Mouse (Mus musculus) midbrain, embryonic 13.5 days (tissue): ENCODE measurements around the gene Pde4a. TPM values are rescaled to one million over a fixed set of nuclear protein-coding genes. Genes with fewer than 3 reads are reported as not detected.
A peak's percentile ranks its signal among the peaks of the same experiment; 100 is the strongest.
"Not testable (repeated sequence)": the region's sequence is repeated elsewhere in the genome, so short reads cannot be mapped to it uniquely, and the experiment has no call there.

Experiments
- ATAC-seq: fragments of 200-750 bp; cut with Nextera tagmentation; 2 replicates; pipeline ENCODE4 v1.8.0; 2017; ENCODE audit warnings: mild to moderate bottlenecking, moderate TSS enrichment, moderate library complexity
- H3K27ac ChIP-seq: fragments of 300-500 bp; sonication (generic); 2 replicates; pipeline ENCODE4 v1.5.1; 2015; ENCODE audit warnings: inconsistent platforms, mild to moderate bottlenecking, moderate library complexity
- H3K27me3 ChIP-seq: fragments of 300-500 bp; sonication (generic); 2 replicates; pipeline ENCODE4 v1.6.1; 2015; ENCODE audit warnings: mild to moderate bottlenecking, inconsistent platforms
- H3K36me3 ChIP-seq: fragments of 300-500 bp; sonication (generic); 2 replicates; pipeline ENCODE4 v1.6.1; 2015; ENCODE audit warnings: mild to moderate bottlenecking, inconsistent platforms
- H3K4me1 ChIP-seq: fragments of 300-500 bp; sonication (generic); replicated peaks from 2 replicates; pipeline ENCODE4 v1.6.1; 2015; ENCODE audit warnings: inconsistent platforms
- H3K4me2 ChIP-seq: fragments of 300-500 bp; sonication (generic); replicated peaks from 2 replicates; pipeline ENCODE4 v1.6.1; 2015; ENCODE audit warnings: moderate library complexity, mild to moderate bottlenecking, inconsistent platforms
- H3K4me3 ChIP-seq: fragments of 300-500 bp; sonication (generic); replicated peaks from 2 replicates; pipeline ENCODE4 v1.5.1; 2015; ENCODE audit warnings: mild to moderate bottlenecking, inconsistent platforms
- H3K9ac ChIP-seq: fragments of 300-500 bp; sonication (generic); replicated peaks from 2 replicates; pipeline ENCODE4 v1.6.1; 2015; ENCODE audit warnings: mild to moderate bottlenecking, inconsistent platforms
- H3K9me3 ChIP-seq: fragments of 300-500 bp; sonication (generic); 2 replicates; pipeline ENCODE4 v1.6.1; 2016; ENCODE audit warnings: mild to moderate bottlenecking, inconsistent platforms
- WGBS: fragments of 180-500 bp; shearing (Covaris S2); methylation state at CpG from one replicate; pipeline ENCODE4 v1.1.7; 2015; 5-methylcytosine and 5-hydroxymethylcytosine counted together
- polyA plus RNA-seq: library from polyadenylated mRNA; unstranded; fragments of >200 nt; fragmentation: Nextera tagmentation; extraction: Ambion mirVana; gene quantifications from 2 replicates; pipeline ENCODE4 v1.2.1, GENCODE M21; 2015

The Pde4a gene
- polyA plus RNA-seq, 1 experiment from 2014 or later: 20.2 TPM

GRCm38 (mm10) chr9:21210821-21211220, 45.3 kb downstream of the Pde4a start:
- Histone ChIP-seq H3K36me3 (peaks cover 36% of the 10 kb centered on the region), H3K4me3 (no peak overlapping the region), H3K27me3 (no peaks in the 10 kb centered on the region), H3K4me1 (no peaks in the 10 kb centered on the region), H3K9me3 (no peaks in the 10 kb centered on the region), H3K4me2 (no peak overlapping the region), H3K27ac (no peak overlapping the region), H3K9ac (no peak overlapping the region)
- no peak for ATAC-seq
- 84% methylated on average over 6 of the region's 6 CpGs for WGBS

- no peak overlapping the region for H3K4me3 ChIP-seq
- no peaks in the 10 kb centered on the region for H3K27me3 ChIP-seq
- 89% methylated on average over 7 of the region's 7 CpGs for WGBS
- H3K4me1 ChIP-seq: peaks cover 5% of the 10 kb centered on the region
- H3K4me2 ChIP-seq: no peak overlapping the region
- peaks cover 30% of the 10 kb centered on the region for H3K36me3 ChIP-seq
- no peak overlapping the region for H3K9ac ChIP-seq
- ATAC-seq: no peak
- H3K9me3 ChIP-seq: no peaks in the 10 kb centered on the region
- no peak overlapping the region for H3K27ac ChIP-seq
Observed at GRCm38 (mm10) chr9:21211624-21212023, 46.1 kb downstream of the Pde4a start.

- no peaks in the 10 kb centered on the region for H3K9me3 ChIP-seq
- H3K4me1 ChIP-seq: peaks cover 8% of the 10 kb centered on the region
- no peak overlapping the region for H3K4me2 ChIP-seq
- peaks cover 21% of the 10 kb centered on the region for H3K36me3 ChIP-seq
- no peak overlapping the region for H3K27ac ChIP-seq
- no peak overlapping the region for H3K9ac ChIP-seq
- no peak for ATAC-seq
- H3K4me3 ChIP-seq: no peak overlapping the region
- no peaks in the 10 kb centered on the region for H3K27me3 ChIP-seq
- 38% methylated on average over 7 of the region's 7 CpGs for WGBS
Observed at GRCm38 (mm10) chr9:21213617-21214190, 48.2 kb downstream of the Pde4a start.

GRCm38 (mm10) chr9:21216050-21216841, 50.7 kb downstream of the Pde4a start:
- H3K4me1 ChIP-seq: peaks cover 14% of the 10 kb centered on the region
- H3K4me2 ChIP-seq: no peak overlapping the region
- H3K9me3 ChIP-seq: no peaks in the 10 kb centered on the region
- no peak; the same call in 1 of the 2 replicates for ATAC-seq
- H3K4me3 ChIP-seq: no peak overlapping the region
- 70% methylated on average over 25 of the region's 25 CpGs for WGBS
- H3K36me3 ChIP-seq: peaks cover 11% of the 10 kb centered on the region
- no peak overlapping the region for H3K27ac ChIP-seq
- H3K9ac ChIP-seq: no peak overlapping the region
- no peaks in the 10 kb centered on the region for H3K27me3 ChIP-seq

- no peak overlapping the region for H3K4me3 ChIP-seq
- no peaks in the 10 kb centered on the region for H3K9me3 ChIP-seq
- no peak overlapping the region for H3K27ac ChIP-seq
- ATAC-seq: no peak
- H3K36me3 ChIP-seq: no peaks in the 10 kb centered on the region
- no peak overlapping the region for H3K4me2 ChIP-seq
- 63% methylated on average over 3 of the region's 3 CpGs for WGBS
- peaks cover 14% of the 10 kb centered on the region for H3K4me1 ChIP-seq
- H3K27me3 ChIP-seq: peaks cover under 1% of the 10 kb centered on the region; the same call in 1 of the 2 replicates
- no peak overlapping the region for H3K9ac ChIP-seq
Observed at GRCm38 (mm10) chr9:21219820-21220219, 54.3 kb downstream of the Pde4a start.

- H3K4me2 ChIP-seq: peak overlapping the region; percentile 50
- WGBS: 15% methylated on average over 21 of the region's 21 CpGs
- no peak overlapping the region for H3K27ac ChIP-seq
- peaks cover 8% of the 10 kb centered on the region; the same call in 1 of the 2 replicates for H3K27me3 ChIP-seq
- H3K9ac ChIP-seq: no peak overlapping the region
- peaks cover 20% of the 10 kb centered on the region for H3K4me1 ChIP-seq
- peak; percentile 90 for ATAC-seq
- H3K36me3 ChIP-seq: no peaks in the 10 kb centered on the region
- H3K4me3 ChIP-seq: peak overlapping the region; percentile 31
- H3K9me3 ChIP-seq: no peaks in the 10 kb centered on the region
Observed at GRCm38 (mm10) chr9:21220490-21221382, 55.2 kb downstream of the Pde4a start.

- H3K9ac ChIP-seq: no peak overlapping the region
- H3K36me3 ChIP-seq: no peaks in the 10 kb centered on the region
- ATAC-seq: no peak
- H3K4me3 ChIP-seq: no peak overlapping the region
- no peak overlapping the region for H3K4me2 ChIP-seq
- 18% methylated on average over 7 of the region's 7 CpGs for WGBS
- H3K9me3 ChIP-seq: no peaks in the 10 kb centered on the region
- H3K27me3 ChIP-seq: peaks cover 13% of the 10 kb centered on the region; the same call in 1 of the 2 replicates
- no peak overlapping the region for H3K27ac ChIP-seq
- H3K4me1 ChIP-seq: peaks cover 17% of the 10 kb centered on the region
Observed at GRCm38 (mm10) chr9:21221383-21221929, 55.9 kb downstream of the Pde4a start.

GRCm38 (mm10) chr9:21223490-21223889, 58.0 kb downstream of the Pde4a start:
- 96% methylated on average over 2 of the region's 2 CpGs for WGBS
- Histone ChIP-seq H3K4me1 (peaks cover 22% of the 10 kb centered on the region), H3K27me3 (peaks cover 16% of the 10 kb centered on the region; the same call in 1 of the 2 replicates)
- H3K9ac ChIP-seq, H3K36me3 ChIP-seq, H3K4me2 ChIP-seq, ATAC-seq, H3K9me3 ChIP-seq, H3K4me3 ChIP-seq, H3K27ac ChIP-seq: not testable (repeated sequence)

GRCm38 (mm10) chr9:21223906-21224305, 58.4 kb downstream of the Pde4a start:
- Histone ChIP-seq H3K9ac (no peak overlapping the region), H3K4me1 (peaks cover 22% of the 10 kb centered on the region), H3K27ac (no peak overlapping the region), H3K36me3 (peaks cover under 1% of the 10 kb centered on the region; the same call in 1 of the 2 replicates), H3K27me3 (peaks cover 16% of the 10 kb centered on the region; the same call in 1 of the 2 replicates), H3K9me3 (no peaks in the 10 kb centered on the region), H3K4me3 (no peak overlapping the region), H3K4me2 (no peak overlapping the region)
- no peak for ATAC-seq
- WGBS: 92% methylated on average over 6 of the region's 6 CpGs

GRCm38 (mm10) chr9:21224576-21225414, 59.3 kb downstream of the Pde4a start:
- H3K9me3 ChIP-seq: no peaks in the 10 kb centered on the region
- ATAC-seq: no peak
- peaks cover 10% of the 10 kb centered on the region for H3K36me3 ChIP-seq
- peak overlapping the region; percentile 32 for H3K4me2 ChIP-seq
- H3K27me3 ChIP-seq: peaks cover 16% of the 10 kb centered on the region; the same call in 1 of the 2 replicates
- no peak overlapping the region for H3K9ac ChIP-seq
- H3K27ac ChIP-seq: no peak overlapping the region
- H3K4me3 ChIP-seq: no peak overlapping the region
- peaks cover 22% of the 10 kb centered on the region for H3K4me1 ChIP-seq
- 25% methylated on average over 26 of the region's 26 CpGs for WGBS

- Histone ChIP-seq H3K36me3 (peaks cover 15% of the 10 kb centered on the region), H3K4me2 (peak overlapping the region; percentile 32), H3K4me3 (no peak overlapping the region), H3K27me3 (peaks cover 16% of the 10 kb centered on the region; the same call in 1 of the 2 replicates), H3K4me1 (peaks cover 22% of the 10 kb centered on the region), H3K27ac (no peak overlapping the region), H3K9me3 (no peaks in the 10 kb centered on the region), H3K9ac (no peak overlapping the region)
- 15% methylated on average over 7 of the region's 7 CpGs for WGBS
- no peak for ATAC-seq
Observed at GRCm38 (mm10) chr9:21225415-21225758, 59.9 kb downstream of the Pde4a start.
